Mouse (Mus musculus): ENCODE results near the gene Il12a.
A peak's percentile ranks its signal among the peaks of the same experiment; 100 is the strongest.

Il12a gene

DNA sequence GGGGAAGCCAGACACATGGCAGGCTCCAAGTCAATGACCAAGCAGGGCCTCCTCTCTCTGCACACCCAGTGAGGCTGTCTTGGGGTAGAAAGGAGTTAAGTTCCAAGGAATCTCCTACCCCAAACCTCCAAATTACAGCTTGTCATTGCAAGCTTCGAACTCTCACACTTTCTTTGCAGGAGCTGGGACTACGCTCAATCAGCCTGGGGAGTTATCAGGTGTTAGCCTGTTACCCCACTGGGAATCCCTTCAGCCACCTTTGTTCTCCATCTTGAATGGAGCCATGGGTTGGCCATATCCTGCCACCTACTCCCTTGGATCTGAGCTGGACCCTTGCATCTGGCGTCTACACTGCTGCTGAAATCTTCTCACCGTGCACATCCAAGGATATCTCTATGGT is at the start of gene Il12a:
Gene Il12a, plus strand, starts transcription at position 301 of the 400 bp plus-strand sequence.
- no peak for DNase-seq (ENCODE audit: low spot score)

DNA sequence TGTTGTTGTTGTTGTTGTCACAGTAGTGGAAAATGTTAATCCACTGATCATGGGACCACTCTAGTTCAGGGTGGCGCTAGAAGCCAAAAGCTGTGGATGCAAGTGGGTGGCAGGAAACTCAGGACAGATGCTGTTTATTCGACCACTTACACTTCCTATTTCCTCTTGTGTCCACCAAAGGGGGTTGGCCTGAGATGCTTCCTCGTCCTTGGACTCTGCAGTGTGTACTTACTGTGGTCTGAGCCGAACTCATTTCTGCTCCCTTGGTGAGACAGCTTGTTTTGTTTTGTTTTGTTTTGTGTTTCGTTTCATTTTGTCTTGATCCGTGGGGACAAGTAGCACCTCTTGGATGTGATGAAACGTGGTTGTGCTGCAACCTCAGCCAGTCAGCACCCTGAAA is 47.5 kb upstream of the Il12a start:
- no peak for DNase-seq (ENCODE audit: low spot score)

DNA sequence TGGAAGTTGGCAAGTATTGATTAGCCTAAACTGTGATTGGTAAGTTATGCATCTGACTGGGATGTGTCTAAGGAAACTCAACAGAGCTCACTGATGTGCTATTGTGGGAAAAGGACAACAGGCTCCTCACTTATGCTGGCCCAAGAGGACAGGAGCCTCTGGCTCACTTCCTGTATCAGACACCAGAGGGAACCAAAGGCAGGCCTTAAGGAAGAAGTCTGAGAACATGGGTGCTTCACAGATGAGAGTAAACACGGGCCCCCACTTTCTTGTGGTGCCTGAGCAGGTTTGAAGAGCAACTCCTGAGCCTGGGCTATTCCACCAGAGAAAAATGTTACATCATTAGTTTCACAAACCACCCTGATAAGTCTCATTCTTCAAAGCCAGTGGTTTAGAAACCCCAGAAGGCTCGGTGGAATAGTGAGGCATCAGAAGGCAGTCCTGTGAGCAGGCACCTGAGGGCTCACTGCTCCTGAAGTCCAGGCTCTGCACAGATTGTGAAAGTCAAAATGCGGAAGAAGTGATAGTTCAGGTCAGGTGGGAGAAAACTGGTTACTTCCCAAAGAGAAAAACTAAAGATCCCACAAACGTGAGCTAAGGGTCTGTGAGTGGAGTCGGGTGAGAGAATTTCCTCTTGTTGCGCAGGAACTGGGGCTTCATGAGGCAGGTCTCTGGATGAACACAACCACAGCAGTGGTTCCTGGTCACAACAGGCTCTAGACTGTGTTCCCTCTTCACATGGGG is 43.9 kb upstream of the Il12a start:
- DNase-seq (ENCODE audit: low spot score), result peak; percentile 49

DNA sequence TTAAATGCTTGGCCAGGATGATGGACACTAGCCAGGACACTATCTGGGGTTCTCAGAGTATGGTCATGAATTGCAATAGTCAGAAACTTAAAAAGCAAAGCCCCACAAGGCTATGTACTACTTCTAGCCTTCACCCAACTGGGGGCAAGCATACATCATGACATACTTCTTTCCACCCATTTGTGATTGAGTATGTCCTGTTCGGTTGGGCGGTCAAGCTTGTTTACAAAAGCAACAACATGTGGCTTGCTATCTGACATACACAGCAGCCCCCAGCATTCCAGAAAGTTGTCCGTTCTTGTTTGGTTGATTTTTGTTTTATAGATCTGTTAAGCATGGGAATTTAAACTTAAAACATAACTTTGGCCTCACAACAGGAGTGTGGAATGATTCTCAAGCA is 43.2 kb upstream of the Il12a start:
- DNase-seq (ENCODE audit: low spot score), result no peak

DNA sequence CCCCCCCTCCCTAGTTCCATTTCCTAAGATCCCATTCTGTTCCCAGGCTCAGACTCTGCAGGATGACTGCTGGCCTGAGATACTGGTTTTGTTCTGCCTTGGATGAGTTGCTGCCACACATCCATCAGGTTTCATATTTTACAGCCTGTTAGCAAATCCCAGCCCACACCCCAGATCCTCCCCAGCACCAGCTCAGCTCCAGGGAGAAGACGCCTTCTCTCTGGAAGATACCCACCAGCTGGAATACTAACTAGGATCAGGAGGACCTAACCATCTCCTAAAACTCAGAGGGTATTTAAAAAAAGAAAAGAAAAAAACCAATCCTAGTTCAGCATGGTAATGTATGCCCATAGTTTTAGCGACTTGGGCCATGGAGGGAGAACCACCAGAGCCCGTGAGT is 40.2 kb upstream of the Il12a start:
- DNase-seq (ENCODE audit: low spot score), result no peak

DNA sequence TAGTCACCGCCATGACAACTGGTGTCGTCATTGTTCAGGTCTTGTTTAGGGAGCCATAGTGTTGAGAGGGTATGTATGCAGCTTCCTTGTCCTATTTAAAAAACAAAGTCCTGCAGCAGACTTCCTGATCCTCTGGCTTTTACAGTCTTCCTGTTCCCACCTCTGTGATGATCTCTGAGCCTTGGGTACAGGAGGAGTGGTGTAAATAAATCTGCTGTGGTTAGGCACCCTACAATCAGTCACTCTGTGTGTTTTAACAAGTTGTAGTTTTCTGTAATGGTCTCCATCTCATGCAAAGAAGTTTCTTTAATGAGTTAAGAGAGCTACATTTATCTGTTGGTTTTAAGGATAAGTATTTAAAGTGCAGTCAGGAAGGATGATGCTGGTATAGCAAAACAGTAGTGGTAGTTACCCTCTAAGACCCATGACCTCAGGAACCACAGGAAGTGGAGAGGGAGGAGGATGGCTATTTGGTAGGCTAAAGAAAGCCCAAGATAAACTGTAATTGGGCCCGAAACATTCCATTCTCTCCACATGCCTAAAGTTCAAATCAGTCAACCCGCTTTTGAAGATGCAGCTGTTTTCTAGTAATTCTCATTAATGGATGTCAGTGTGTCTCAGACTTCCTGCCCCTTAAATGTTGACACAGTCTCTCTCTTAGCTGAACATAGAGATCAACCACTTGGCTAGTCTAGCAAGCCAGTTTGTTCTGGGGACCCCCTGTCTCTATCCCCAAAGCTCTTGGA is 33.7 kb upstream of the Il12a start:
- DNase-seq (ENCODE audit: low spot score), result no peak

DNA sequence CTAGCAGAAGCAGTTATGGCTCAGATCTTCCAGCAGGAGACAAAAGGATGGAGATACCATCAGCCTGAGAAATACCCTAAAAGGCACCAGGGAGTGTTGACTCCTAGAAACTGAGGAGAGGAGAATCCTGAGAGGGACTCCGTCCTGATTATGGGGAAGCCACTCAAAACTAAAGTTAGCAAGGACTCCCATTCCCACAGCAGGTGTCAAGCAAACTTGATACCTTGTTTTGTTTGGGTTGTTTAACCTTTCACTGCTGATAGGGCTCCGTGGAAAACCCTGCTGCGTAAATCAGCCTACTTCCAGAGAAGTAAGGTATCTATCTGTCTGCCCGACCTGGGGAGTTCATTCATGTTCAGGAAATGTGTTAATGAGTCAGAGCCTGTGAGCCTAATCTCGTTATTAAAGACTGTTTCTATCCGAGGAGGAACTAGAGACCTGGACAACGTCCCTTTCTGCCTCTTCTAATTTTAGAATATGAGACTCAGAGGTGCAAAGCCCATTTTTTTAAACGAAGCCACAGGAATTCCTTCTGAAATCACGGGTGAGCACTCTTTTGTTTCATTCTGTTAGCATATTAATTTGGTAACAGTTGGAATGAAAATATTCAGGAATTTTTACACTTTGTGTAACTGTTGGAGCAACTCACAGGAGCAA is 32.7 kb upstream of the Il12a start:
- DNase-seq (ENCODE audit: low spot score), result no peak

DNA sequence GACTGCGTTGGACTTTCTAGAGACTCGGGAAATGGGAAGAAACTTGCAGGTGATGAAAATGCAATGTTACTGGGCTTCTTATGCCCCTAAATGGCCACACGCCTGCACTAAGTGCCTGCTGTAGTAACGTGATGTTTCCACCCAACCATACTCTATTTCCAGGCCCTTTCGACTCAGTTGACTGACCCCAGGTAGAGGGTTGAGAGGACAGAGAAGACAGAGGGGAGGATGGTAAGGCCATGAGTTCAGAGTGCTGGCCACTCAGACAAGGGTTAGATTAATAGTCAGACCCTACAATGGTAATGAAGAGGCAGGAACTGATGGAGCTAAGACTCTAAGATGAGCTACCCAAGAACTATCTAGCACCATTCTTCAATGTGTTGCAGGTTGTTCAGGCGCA is 30.4 kb upstream of the Il12a start:
- no peak for DNase-seq (ENCODE audit: low spot score)

DNA sequence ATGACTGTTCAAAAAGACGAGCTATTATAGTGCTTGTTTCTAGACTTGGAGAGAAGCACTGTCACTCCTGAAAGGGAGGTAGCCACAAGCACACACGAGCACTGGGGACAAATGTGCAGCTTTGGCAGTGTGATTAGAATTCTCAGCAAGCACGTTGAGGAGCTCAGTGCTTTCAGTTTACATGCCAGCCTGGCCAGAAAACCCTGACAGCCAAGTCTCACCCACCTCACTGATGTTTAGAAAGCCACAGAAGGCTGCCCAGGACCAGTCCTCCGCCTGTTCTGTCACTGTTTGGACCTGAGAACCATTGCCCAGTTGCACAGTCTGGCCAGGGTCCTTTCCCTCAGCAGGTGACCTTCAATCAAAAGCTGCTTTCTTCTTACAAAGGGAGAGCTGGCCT is 29.9 kb upstream of the Il12a start:
- no peak for DNase-seq (ENCODE audit: low spot score)

DNA sequence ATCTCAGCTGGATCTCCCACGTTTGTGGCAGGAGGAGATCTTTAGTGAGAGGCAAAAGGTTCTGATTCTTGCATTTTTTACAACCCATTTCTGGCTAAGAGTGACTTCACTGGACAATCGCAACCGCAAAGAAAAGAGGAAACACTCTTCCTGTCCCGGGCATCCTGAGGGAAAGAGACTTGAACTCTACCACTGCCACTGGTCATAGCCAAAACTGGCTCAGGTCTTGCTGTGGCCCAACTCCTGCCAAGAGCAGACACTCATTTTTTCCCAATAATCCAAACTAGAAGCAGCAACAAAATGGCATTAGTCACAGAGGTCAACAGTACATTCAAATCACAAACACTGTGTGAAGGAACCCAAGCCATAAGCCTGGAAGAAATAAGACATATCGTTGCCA is 28.1 kb upstream of the Il12a start:
- DNase-seq (ENCODE audit: low spot score), result no peak

DNA sequence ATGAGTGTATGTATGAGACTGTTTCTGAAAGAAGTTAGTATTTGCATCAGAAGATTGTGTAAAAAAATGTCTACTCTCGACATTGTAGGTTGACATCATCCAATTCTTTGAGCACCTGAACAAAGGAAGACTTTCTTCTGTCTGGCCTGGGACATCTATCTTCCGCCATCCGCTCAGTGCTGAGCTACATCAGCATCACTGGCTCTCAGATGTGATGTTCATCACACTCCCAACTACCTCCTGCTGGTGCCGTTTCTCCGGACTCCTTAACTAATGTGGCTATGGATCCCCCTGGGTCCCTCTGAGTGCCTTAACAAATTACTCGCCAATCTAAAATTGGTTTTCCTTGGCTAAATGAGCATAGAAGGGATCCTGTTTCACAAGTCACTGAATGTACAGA is 26.1 kb upstream of the Il12a start:
- DNase-seq (ENCODE audit: low spot score), result no peak

DNA sequence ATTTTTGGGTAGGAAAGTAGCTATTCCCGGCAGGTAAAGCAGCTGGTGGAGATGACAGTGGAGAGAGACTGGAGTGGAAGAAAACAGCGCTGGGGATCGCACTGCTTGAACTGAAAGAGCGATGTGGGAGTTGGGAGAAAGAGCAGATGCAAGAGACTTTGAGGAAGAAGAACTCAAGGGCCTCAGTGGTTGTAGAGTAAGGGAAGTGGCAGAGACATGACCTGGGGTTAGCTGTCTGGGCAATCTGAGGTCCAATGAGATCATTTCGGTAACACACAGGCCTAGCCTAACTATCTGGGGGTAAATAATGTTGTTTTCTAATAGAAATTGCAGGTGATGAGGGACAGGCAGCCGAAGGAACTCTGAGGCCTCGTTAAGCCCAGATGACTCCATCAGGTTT is 24.1 kb upstream of the Il12a start:
- DNase-seq (ENCODE audit: low spot score), result no peak

DNA sequence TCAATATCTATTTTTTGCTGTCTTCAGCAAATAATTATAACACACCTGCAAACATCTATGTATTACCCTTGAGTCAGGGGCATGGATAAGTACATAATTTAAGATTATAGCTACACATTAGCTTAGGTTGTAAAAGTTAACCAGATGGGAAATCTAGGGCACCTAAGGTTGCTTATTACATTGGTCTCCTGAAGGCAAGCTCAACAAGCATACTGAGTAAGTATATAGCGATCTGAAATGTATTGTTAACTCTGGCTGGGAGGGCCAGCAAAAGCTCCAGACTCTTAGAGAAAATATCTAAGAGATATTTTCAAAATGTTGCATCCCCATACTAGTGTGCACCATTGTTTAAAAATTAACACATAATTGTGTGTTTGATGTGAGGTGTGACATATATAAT is 22.6 kb upstream of the Il12a start:
- DNase-seq (ENCODE audit: low spot score), result no peak

DNA sequence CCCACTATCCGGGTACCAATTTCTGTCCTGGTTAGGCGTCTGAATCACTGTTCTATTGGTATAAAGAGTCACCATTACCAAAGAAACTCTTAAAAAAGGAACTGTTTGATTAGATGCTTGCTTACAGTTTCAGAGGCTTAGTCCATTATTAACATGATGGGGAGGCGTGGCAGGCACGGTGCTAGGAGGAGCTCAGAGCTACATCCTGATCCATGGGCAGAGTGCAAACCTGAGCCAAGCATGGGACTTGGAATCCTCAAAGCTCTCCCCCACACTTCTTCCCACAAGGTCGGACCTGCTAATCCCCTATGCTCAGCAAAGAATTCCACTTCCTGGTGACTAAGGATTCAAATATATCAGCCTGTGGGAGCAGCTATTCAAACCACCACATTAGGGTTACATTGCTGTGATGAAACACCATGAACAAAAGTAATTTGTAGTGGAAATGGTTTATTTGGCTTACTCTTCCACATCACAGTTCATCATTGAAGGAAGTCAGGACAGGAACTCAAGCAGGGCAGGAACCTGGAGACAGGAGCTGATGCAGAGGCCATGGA is 20.9 kb upstream of the Il12a start:
- DNase-seq (ENCODE audit: low spot score), result no peak

DNA sequence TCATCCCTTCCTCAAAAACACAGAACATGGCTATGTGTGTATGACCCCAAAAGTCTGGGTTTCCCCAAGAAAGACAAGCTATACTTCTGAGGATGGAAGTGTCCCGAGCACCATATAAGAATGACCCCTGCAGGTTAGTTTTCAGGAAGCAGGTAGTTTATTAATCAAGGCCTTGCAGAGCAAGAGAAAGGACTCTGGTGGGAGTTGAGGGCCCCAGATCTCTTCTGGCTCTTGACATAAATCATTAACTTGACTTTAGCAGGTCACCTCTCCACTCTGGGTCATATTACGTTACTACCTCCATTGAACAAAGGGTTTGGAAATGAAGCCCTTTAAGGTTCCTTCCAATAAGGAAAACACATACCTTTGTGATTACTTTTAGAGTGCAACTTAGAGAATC is 15.7 kb upstream of the Il12a start:
- no peak for DNase-seq (ENCODE audit: low spot score)

DNA sequence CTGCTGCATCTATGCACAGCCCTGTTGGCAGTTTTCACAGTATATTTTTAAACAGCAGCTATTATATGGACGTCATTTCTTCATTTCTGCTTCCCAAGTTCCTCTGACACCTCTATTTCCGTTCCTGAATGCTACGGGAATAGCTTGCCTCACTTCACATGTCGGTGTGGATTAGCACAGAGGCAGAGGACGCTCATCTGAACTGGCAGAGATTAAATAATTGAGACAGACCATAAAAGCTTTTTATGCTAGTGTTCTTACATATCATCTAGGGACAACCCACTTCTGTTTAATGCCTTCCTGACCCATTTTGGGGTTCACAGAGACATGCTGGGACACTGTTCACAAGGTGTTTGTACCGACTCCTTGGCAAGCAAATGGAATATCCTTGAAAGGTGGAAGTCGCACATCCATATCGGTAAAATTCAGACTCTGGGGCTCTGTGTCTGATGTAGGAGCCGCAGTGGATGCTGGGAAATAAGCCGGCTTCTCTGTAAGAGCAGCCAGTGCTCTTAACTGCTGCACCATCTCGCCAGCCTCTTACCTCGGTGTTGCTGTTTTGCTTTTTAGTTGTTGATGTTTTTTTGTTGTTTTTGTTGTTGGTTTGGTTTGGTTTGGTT is 15.1 kb upstream of the Il12a start:
- DNase-seq (ENCODE audit: low spot score), result no peak

DNA sequence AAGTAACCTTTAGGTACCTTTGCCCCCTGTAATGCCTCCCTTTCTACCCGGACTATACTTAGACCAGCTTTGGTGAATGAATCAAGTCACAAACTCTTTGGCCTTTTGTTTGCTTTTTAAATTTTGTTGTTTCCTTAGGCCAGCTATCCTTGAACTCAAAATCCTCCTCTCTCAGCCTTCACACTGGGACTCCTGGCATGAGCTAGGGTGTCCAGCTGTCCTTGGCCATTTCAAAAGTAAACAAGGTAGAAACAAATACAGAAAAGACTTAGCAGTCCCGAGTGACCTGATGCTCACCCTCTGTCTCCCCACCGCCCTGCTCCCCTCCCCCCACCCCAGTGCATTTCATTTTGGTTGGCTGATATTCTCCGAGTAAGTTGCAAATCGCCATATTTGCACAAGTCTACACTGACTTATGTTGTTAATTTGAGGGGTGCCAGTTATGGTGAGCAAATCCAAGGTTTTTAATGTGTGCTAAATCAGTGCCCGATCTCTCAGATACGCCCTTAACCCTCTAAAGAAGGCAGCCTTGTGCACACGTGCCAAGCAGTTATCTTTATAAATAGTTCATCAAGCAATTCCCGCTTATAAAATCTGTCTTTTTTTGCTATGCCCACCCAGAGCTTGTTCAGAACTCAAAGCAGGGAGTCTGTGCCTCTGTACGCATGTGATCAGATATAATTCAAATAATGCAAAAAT is 14.3 kb upstream of the Il12a start:
- no peak for DNase-seq (ENCODE audit: low spot score)

DNA sequence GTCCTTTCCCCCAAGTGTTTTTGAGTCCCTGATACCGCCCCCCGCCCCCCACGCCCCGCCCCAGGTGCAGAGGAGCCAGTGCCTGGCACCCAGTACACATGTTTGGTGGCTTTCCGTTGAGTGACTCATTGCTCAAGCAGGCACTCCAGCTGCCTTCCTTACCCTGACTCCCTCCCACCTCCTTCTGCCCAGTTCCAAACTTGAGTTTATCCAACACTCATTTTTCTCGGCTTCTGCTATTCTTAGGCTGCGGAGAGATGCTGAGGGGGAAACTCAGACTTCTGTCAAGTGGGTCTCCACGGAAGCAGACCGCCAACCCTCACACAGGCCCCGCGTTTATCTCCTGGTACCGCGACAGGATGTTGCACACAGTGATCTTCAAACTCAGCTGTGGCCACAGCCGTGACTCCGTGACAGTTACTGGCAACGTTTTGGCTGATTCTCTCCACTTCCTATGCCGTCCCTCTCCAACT is 13.6 kb upstream of the Il12a start:
- DNase-seq (ENCODE audit: low spot score), result peak; percentile 68

DNA sequence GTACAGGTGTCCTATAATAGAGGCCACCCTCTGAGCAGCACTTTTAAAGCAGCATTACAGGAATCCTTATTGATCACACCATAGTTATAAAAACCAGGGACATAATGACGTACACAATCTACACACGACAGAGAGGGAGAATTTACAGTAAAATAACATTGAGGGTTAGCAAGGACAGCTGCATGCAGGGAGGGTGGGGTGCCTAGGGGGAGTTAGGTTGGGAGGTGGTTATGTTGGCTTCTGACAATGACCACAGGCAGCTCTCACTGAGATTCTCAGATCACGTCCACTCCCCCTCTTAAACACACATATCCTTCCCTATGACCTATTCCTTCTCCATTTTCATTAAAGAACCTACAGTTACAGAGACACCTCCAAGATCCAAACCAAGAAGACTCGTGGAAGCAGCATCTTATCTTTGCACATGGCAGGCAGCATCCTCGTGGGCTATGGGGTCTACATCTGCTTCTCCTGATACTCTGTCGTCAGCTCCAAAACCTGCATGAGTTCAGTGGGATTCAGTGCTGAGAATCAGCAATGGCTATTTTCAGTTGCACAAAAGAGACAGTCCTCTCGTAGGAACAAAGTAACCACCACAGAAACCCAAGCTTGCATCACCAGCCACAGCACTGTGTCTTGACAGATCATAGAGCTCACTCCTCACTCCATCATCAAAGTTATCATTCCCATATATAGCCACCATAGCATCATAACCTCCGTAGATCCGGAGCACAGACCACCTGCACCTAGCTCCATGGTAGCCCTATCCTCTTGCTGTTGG is 11.4 kb upstream of the Il12a start:
- no peak for DNase-seq (ENCODE audit: low spot score)

DNA sequence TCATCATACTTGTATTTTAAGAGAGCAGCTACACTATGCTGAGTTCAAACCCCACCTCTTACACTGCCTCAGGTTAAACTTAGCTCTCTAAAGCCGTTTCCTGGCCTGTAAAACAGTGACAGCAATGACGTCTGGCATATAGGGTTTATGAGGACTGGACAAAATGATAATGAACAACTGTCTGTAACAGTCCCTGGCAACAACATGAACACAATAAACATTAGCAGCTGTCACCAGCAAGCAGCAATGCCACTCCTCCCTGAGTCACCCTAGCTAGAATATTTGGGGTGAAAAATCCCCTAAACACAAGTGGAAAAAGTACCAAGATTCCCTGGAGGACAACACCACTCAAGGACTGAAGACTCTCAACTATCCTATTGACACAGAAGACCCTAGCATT is 6.9 kb upstream of the Il12a start:
- no peak for DNase-seq (ENCODE audit: low spot score)

DNA sequence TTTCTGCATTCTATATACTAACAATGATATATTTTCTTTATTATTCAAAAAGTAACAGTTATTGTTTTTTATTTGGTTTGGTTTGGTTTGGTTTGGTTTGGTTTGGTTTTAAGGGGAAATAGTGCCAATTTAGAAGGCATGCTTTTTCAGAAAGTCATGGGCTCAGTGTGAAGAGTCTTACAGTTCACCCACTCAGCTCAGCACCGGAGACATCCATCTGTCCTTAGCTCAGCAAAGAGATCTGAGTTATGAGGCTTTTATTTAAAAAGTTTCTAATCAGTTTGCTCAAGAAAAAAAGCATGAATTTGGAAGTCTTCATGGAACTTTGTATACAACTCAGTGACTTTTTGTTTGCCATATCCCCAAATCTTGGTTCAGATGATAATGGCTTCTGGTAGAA is 6.2 kb upstream of the Il12a start:
- DNase-seq (ENCODE audit: low spot score), result no peak
